In genomic region chr10:31390777-31391395, GRCm38 (mm10) we compare ENCODE assay signal across 15 mouse cellular contexts. TPM values are rescaled to one million over a fixed set of nuclear protein-coding genes. Genes with fewer than 3 reads are reported as not detected.
DNase-seq lines count a peak whose midpoint lies in the region; ATAC-seq and TF ChIP-seq lines count a peak whose summit lies in the region.
"Had no signal": no experiment of that assay in that cellular context is flagged by ENCODE, and none has a peak within 500 bp of the region (broad histone marks: within the 10 kb centered on the region; RNA-seq: fewer than 3 reads in every experiment).

No protein-coding gene starts in this region.

- DNase-seq in heart, adult 11 months: peak; percentile 92
- DNase-seq in heart, embryonic 10.5 days (ENCODE audit: low spot score): no peak
- peak; percentile 49 for DNase-seq in adrenal gland, postnatal 10 days
- no peak for DNase-seq in urinary bladder, postnatal 14 days (ENCODE audit: low spot score)
- no peak for DNase-seq in forebrain, postnatal 0 days
- DNase-seq: layer of hippocampus, postnatal 36 days; lung, embryonic 14.5 days; thymus, adult 2 months had no signal

- no peak for ATAC-seq in heart, embryonic 12.5 days (ENCODE audit: insufficient number of reproducible peaks, low FRiP score)
- no peak for ATAC-seq in kidney, embryonic 16.5 days (ENCODE audit: low FRiP score, low TSS enrichment)
- ATAC-seq in forebrain, postnatal 0 days: no peak
- ATAC-seq: intestine, postnatal 0 days had no signal

- no peaks in the 10 kb centered on the region for H3K36me3 ChIP-seq in heart, embryonic 10.5 days
- no peaks in the 10 kb centered on the region for H3K36me3 ChIP-seq in heart, embryonic 12.5 days
- H3K36me3 ChIP-seq in kidney, embryonic 16.5 days (ENCODE audit: insufficient read depth, low read length): no peaks in the 10 kb centered on the region
- H3K36me3 ChIP-seq in forebrain, postnatal 0 days (ENCODE audit: insufficient read depth): no peaks in the 10 kb centered on the region
- H3K36me3 ChIP-seq: limb, embryonic 12.5 days had no signal

- no peaks in the 10 kb centered on the region for H3K27me3 ChIP-seq in heart, embryonic 10.5 days (ENCODE audit: insufficient read depth, poor library complexity, severe bottlenecking)
- no peaks in the 10 kb centered on the region for H3K27me3 ChIP-seq in heart, embryonic 12.5 days (replicated peaks)
- no peaks in the 10 kb centered on the region for H3K27me3 ChIP-seq in kidney, embryonic 16.5 days (ENCODE audit: insufficient read depth, low read length)
- H3K27me3 ChIP-seq in forebrain, postnatal 0 days (ENCODE audit: insufficient read depth, low read length): no peaks in the 10 kb centered on the region
- H3K27me3 ChIP-seq: limb, embryonic 12.5 days; megakaryocyte, embryonic 14.5 days had no signal

- 76% methylated on average over 4 of the region's 4 CpGs for WGBS in heart, embryonic 10.5 days
- WGBS in heart, embryonic 12.5 days: 70% methylated on average over 4 of the region's 4 CpGs
- 64% methylated on average over 4 of the region's 4 CpGs for WGBS in kidney, embryonic 16.5 days
- WGBS in forebrain, postnatal 0 days: 90% methylated on average over 4 of the region's 4 CpGs

- no peak overlapping the region for H3K4me2 ChIP-seq in heart, embryonic 12.5 days
- H3K4me2 ChIP-seq in kidney, embryonic 16.5 days (replicated peaks; ENCODE audit: low read depth, low read length): no peak overlapping the region
- H3K4me2 ChIP-seq in forebrain, postnatal 0 days (ENCODE audit: low read depth): no peak overlapping the region
- H3K4me2 ChIP-seq: limb, embryonic 12.5 days; lung, embryonic 14.5 days had no signal

- H3K9me3 ChIP-seq in heart, embryonic 10.5 days: no peaks in the 10 kb centered on the region
- no peaks in the 10 kb centered on the region for H3K9me3 ChIP-seq in heart, embryonic 12.5 days (replicated peaks)
- H3K9me3 ChIP-seq in kidney, embryonic 16.5 days (ENCODE audit: low read length): no peaks in the 10 kb centered on the region
- no peaks in the 10 kb centered on the region for H3K9me3 ChIP-seq in forebrain, postnatal 0 days (ENCODE audit: low read length)
- H3K9me3 ChIP-seq: limb, embryonic 12.5 days; megakaryocyte, embryonic 14.5 days had no signal

- no peak overlapping the region for H3K4me3 ChIP-seq in heart, embryonic 10.5 days
- no peak overlapping the region for H3K4me3 ChIP-seq in heart, embryonic 12.5 days
- H3K4me3 ChIP-seq in kidney, embryonic 16.5 days (ENCODE audit: low read length): no peak overlapping the region
- no peak overlapping the region for H3K4me3 ChIP-seq in forebrain, postnatal 0 days (ENCODE audit: low read depth, low read length)
- H3K4me3 ChIP-seq: limb, embryonic 12.5 days; megakaryocyte, embryonic 14.5 days had no signal

- peaks cover 3% of the 10 kb centered on the region; the same call in 1 of the 2 replicates for H3K4me1 ChIP-seq in heart, embryonic 10.5 days
- H3K4me1 ChIP-seq in heart, embryonic 12.5 days (replicated peaks): 0 out of 2 replicates have a peak, but pooled peaks cover 2% of the 10 kb centered on the region
- H3K4me1 ChIP-seq in kidney, embryonic 16.5 days (ENCODE audit: insufficient read depth, low read length): 0 out of 2 replicates have a peak, but pooled peaks cover 4% of the 10 kb centered on the region
- H3K4me1 ChIP-seq in forebrain, postnatal 0 days (ENCODE audit: insufficient read depth): no peaks in the 10 kb centered on the region
- H3K4me1 ChIP-seq: megakaryocyte, embryonic 14.5 days had no signal

- no peak overlapping the region for H3K27ac ChIP-seq in heart, embryonic 10.5 days
- H3K27ac ChIP-seq in heart, embryonic 12.5 days (ENCODE audit: poor library complexity, severe bottlenecking): peak overlapping the region; percentile 6; the same call in 1 of the 2 replicates
- H3K27ac ChIP-seq in kidney, embryonic 16.5 days (ENCODE audit: low read length): 0 out of 2 replicates have a peak overlapping the region, but pooled peaks have one; percentile 10
- no peak overlapping the region for H3K27ac ChIP-seq in forebrain, postnatal 0 days (ENCODE audit: low read depth, low read length)
- H3K27ac ChIP-seq: limb, embryonic 12.5 days had no signal

- no peak overlapping the region for H3K9ac ChIP-seq in heart, embryonic 12.5 days
- H3K9ac ChIP-seq in kidney, embryonic 16.5 days (replicated peaks; ENCODE audit: low read length): no peak overlapping the region
- H3K9ac ChIP-seq in forebrain, postnatal 0 days: no peak overlapping the region
- H3K9ac ChIP-seq: limb, embryonic 12.5 days; lung, embryonic 14.5 days had no signal

- no peak for TF ChIP-seq CTCF in forebrain, postnatal 0 days (IDR thresholded peaks at IDR 0.05; ENCODE audit: low read depth)

RNA-seq across cellular contexts. Expression of gene Tpd52l1, which starts 54.9 kb away (rescaled TPM):
- polyA plus RNA-seq in heart, embryonic 10.5 days (2016; fragmentation: Nextera tagmentation; extraction: Ambion mirVana): 19.2 and 24.7 TPM in 2 replicates
- 10 to 100 TPM; 26.5 to 30.3 TPM for total RNA-seq in adrenal gland, postnatal 10 days (2021)
- 16.3 and 16.5 TPM in 2 replicates for polyA plus RNA-seq in heart, embryonic 12.5 days (2016; fragmentation: Nextera tagmentation; extraction: Ambion mirVana)
- 31.7 and 35.8 TPM in 2 replicates for polyA plus RNA-seq in kidney, embryonic 16.5 days (2015; fragmentation: Nextera tagmentation; extraction: Ambion mirVana)
- 24.9 and 34.2 TPM in 2 replicates for total RNA-seq in forebrain, postnatal 0 days (2014; rRNA removed)
- 50.7 and 53.1 TPM in 2 replicates for polyA plus RNA-seq in forebrain, postnatal 0 days (2015; fragmentation: Nextera tagmentation; extraction: Ambion mirVana)
- total RNA-seq: MEL; monocyte, adult 5-6 weeks had no signal

Comparison
In these comparisons a context has a peak if more than half of its experiments do, and no peak if none do; other contexts are left out.
1. DNase-seq: peak in heart, adult 11 months (single experiment) and adrenal gland, postnatal 10 days (single experiment); none in heart, embryonic 10.5 days (single experiment), urinary bladder, postnatal 14 days (single experiment) and forebrain, postnatal 0 days (single experiment).
2. H3K27ac ChIP-seq: peak in heart, embryonic 12.5 days (single experiment) and kidney, embryonic 16.5 days (single experiment); none in heart, embryonic 10.5 days (single experiment) and forebrain, postnatal 0 days (single experiment).